Mouse (Mus musculus) midbrain, embryonic 10.5 days (tissue): ENCODE measurements around the gene C3ar1. TPM values are rescaled to one million over a fixed set of nuclear protein-coding genes. Genes with fewer than 3 reads are reported as not detected.

Experiments
- DNase-seq: peaks from one replicate; pipeline ENCODE4 v3.0.0-alpha.2; 2017; ENCODE audit warnings: low spot score
- H3K27ac ChIP-seq: fragments of 300-500 bp; sonication (generic); replicated peaks from 2 replicates; pipeline ENCODE4 v1.5.1; 2016; ENCODE audit warnings: mild to moderate bottlenecking
- H3K27me3 ChIP-seq: fragments of 300-500 bp; sonication (generic); 2 replicates; pipeline ENCODE4 v1.6.1; 2016; ENCODE audit warnings: low read depth, mild to moderate bottlenecking; ENCODE audit not compliant: poor library complexity, severe bottlenecking
- H3K36me3 ChIP-seq: fragments of 300-500 bp; sonication (generic); 2 replicates; pipeline ENCODE4 v1.6.1; 2016; ENCODE audit warnings: mild to moderate bottlenecking, moderate library complexity
- H3K4me1 ChIP-seq: fragments of 300-500 bp; sonication (generic); 2 replicates; pipeline ENCODE4 v1.6.1; 2016
- H3K4me3 ChIP-seq: fragments of 300-500 bp; sonication (generic); 2 replicates; pipeline ENCODE4 v1.5.1; 2016; ENCODE audit warnings: mild to moderate bottlenecking, moderate library complexity
- H3K9me3 ChIP-seq: fragments of 300-500 bp; sonication (generic); replicated peaks from 2 replicates; pipeline ENCODE4 v1.6.1; 2016; ENCODE audit warnings: mild to moderate bottlenecking
- WGBS: fragments of 180-500 bp; shearing (Covaris S2); methylation state at CpG from one replicate; pipeline ENCODE4 v1.1.7; 2016; 5-methylcytosine and 5-hydroxymethylcytosine counted together
- microRNA-seq: library from miRNA; unstranded; fragments of <30 nt; microRNA quantifications from one replicate; pipeline ENCODE4, GENCODE M21; 2017
- polyA plus RNA-seq: library from polyadenylated mRNA; unstranded; fragments of >200 nt; fragmentation: Nextera tagmentation; extraction: Ambion mirVana; gene quantifications from 2 replicates; pipeline ENCODE4 v1.2.1, GENCODE M21; 2016

C3ar1 gene
- polyA plus RNA-seq, 1 experiment from 2014 or later = 1.4 TPM

DNA sequence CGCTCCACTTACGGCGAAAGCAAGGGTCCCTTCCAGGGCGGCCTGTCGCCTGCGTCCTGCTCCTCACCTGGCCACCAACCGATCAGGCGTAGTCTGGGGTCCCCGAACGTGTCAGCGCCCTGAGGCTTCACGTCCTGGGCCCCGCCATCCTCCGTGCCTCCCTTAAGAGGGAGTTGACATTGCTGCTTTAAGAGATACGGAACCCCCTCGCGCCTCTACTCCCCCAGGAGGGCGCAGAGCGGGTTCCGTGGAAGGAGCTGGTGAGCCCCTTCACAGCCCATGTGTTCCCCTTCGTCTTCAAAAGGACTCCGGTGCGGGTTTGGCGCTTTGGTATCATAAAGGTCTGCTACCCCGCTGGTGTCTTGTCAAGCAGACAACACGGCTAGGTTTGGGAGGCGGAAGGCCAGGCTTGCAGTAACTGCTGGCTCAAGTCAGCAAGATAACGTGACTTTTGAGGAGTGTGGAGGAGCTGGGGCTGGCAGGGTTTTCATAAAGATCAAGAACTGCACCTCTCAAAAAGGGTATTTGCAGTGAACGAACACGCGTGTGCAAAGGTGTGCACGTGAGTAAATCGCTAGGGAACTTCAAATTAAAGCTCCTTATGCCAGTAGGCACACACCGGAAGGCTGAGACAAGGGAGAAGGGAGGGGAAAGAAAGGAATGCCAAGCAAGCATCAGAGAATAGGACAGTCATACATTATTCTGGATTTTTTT lies 54.0 kb downstream of the C3ar1 start:
- 3% methylated on average over 34 of the region's 34 CpGs for WGBS
- H3K9me3 ChIP-seq = no peaks in the 10 kb centered on the region
- peak overlapping the region; percentile 83 for H3K27ac ChIP-seq
- peaks cover 44% of the 10 kb centered on the region for H3K27me3 ChIP-seq
- H3K4me1 ChIP-seq = peaks cover 15% of the 10 kb centered on the region
- DNase-seq = peak; percentile 67
- H3K36me3 ChIP-seq = no peaks in the 10 kb centered on the region
- peak overlapping the region; percentile 64 for H3K4me3 ChIP-seq

GRCm38 (mm10) chr6:122801301-122801800 lies 54.6 kb downstream of the C3ar1 start, which contains the start of gene Slc2a3:
Slc2a3 (minus strand) TSS chr6:122801640.
- H3K4me1 ChIP-seq = peaks cover 15% of the 10 kb centered on the region
- peak within 1 kb of the TSS; percentile 64 for H3K4me3 ChIP-seq
- H3K27ac ChIP-seq = peak within 1 kb of the TSS; percentile 83
- H3K27me3 ChIP-seq = peaks cover 44% of the 10 kb centered on the region
- H3K9me3 ChIP-seq = no peaks in the 10 kb centered on the region
- H3K36me3 ChIP-seq = no peaks in the 10 kb centered on the region
- under 1% methylated on average over 46 of the region's 46 CpGs for WGBS
- peak; percentile 70 for DNase-seq

DNA sequence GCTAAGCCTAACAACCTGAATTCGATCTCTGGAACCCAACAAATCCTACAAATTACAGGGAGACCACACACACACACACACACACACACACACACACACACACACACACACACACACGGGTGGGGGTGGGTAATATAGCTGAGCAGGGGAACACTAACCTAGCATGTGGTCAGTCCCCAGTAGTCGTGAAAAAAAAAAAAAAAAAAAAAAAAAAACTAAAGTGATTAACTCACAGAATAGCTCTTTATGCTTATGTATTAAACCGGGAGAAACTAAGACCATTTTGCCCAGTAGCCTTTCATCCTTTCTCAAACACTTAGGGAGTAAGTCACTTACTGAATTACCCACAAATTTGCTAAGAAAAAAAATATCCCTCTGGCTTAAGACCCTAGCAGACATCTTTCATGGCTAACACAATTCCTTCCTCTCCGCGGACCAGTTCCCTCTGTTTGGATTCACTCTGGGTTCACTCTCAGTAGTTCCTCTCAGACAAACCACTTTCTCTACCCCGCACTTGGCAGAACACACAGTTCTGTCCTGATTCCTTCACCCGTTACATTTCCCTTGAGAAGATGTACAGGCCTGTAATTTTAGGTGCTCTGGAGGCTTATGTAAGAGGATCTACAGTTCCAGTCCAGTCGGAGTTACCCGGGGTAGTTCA lies 55.2 kb downstream of the C3ar1 start:
- DNase-seq = no peak
- H3K4me3 ChIP-seq = peak overlapping the region; percentile 64
- peaks cover 44% of the 10 kb centered on the region for H3K27me3 ChIP-seq
- H3K9me3 ChIP-seq = no peaks in the 10 kb centered on the region
- WGBS = 41% methylated on average over 9 of the region's 10 CpGs
- peaks cover 15% of the 10 kb centered on the region for H3K4me1 ChIP-seq
- H3K36me3 ChIP-seq = no peaks in the 10 kb centered on the region
- H3K27ac ChIP-seq = peak overlapping the region; percentile 83

Small RNA genes lying within 50 kb of the gene (microRNA-seq; reads per million reads assigned to microRNA genes)
- gene Mir7231 = not detected

Other genes starting within 250 kb of the C3ar1 start
- gene Gdf3, start 246.1 kb downstream of the C3ar1 start, polyA plus RNA-seq = 0.06 and 0.09 TPM in 2 replicates
- not detected in 2 replicates for gene Dppa3, start 229.8 kb downstream of the C3ar1 start, polyA plus RNA-seq
- 0.09 and 0.32 TPM in 2 replicates for gene Nanog, start 148.7 kb downstream of the C3ar1 start, polyA plus RNA-seq
- gene Slc2a3, start 54.5 kb downstream of the C3ar1 start, polyA plus RNA-seq = 42.0 and 63.0 TPM in 2 replicates
- gene Foxj2, start 36.2 kb downstream of the C3ar1 start, polyA plus RNA-seq = 2.0 and 2.4 TPM in 2 replicates
- gene Necap1, start 18.3 kb upstream of the C3ar1 start, polyA plus RNA-seq = 57.2 and 63.6 TPM in 2 replicates
- 1.0 and 1.6 TPM in 2 replicates for gene Clec4a1, start 65.7 kb upstream of the C3ar1 start, polyA plus RNA-seq
- gene Clec4a3, start 96.4 kb upstream of the C3ar1 start, polyA plus RNA-seq = 0.17 and 0.83 TPM in 2 replicates
- not detected in 2 replicates for gene Clec4a4, start 134.2 kb upstream of the C3ar1 start, polyA plus RNA-seq
- not detected in 2 replicates for gene Clec4b1, start 193.8 kb upstream of the C3ar1 start, polyA plus RNA-seq